Mouse (Mus musculus): ENCODE results near the gene Rbm8a2. TPM values are rescaled to one million over a fixed set of nuclear protein-coding genes. Genes with fewer than 3 reads are reported as not detected.

Rbm8a2 gene
- polyA plus RNA-seq, 1 experiment, result not detected

DNA sequence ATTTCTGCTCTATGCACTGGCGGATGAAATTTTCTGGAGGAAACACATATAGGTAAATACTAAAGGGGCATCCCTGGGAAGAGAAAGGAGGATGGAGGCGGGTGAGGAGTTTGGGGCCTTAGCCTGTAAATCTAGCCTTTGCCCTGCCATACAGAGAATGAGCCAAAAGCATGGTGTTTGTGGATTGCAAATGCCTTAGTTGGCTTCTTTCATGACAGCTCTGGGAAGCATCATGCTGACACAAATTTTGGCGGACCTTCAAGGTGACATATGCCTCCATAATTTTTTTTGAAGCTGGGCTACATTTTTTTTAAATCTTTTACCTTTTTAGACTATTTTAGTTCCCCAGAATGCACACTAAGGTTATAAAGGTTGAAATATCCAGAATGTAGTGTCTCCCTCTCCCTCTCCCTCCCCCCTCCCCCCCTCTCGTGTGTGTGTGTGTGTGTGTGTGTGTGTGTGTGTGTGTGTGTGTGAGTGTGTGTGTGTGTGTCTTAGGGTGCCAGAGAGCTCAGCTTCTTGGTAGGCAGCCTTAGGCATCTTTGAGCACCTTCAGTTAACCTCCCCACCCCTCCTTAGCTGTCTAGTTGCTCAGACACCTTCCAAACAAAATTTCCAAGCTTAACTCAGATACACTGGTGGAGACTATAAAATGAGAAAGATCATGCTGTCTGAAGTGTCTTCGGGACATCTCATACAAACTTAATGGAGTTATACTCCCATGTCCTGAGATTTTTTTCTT is 11.7 kb downstream of the Rbm8a2 start:
- Histone ChIP-seq H3K4me1 (ENCODE audit: control insufficient read depth, insufficient read depth, insufficient read length) (no peaks in the 10 kb centered on the region), H3K27me3 (ENCODE audit: control insufficient read depth, insufficient read depth, low read length) (no peaks in the 10 kb centered on the region), H3K36me3 (ENCODE audit: control insufficient read depth, insufficient read depth, low read length) (no peaks in the 10 kb centered on the region), H3K27ac (ENCODE audit: insufficient read depth, low read length) (no peak overlapping the region), H3K4me3 (ENCODE audit: extremely low read depth, insufficient read depth, insufficient read length) (no peak overlapping the region)
- 84% methylated on average over 5 of the region's 5 CpGs for WGBS
- DNase-seq (ENCODE audit: low read depth in 1 of 2, low spot score in 2 of 2), result no peak
- TF ChIP-seq POLR2A (IDR thresholded peaks at IDR 0.05; ENCODE audit: low read depth, low read length) (no peak), CTCF (IDR thresholded peaks at IDR 0.05; ENCODE audit: extremely low read depth, insufficient read depth, insufficient read length, insufficient replicate concordance) (no peak)

DNA sequence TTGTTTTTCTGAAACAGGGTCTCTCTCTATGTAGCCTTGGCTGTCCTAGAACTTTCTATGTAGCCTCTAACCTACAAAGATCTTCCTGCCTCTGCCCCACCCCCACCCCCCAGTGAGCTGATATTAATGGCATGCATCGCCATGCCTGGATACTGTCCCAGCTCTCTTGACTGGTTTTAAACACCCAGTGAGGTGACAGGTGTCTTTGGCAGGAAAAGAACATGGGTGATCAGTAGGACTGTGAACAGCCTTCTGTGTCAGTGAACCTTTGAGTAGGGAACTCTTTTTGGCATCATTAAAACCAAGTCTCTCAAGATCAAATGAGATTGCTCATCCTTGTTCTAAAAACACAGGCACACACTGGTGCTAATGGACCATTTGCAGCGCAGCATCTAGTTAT is 17.1 kb downstream of the Rbm8a2 start:
- H3K27ac ChIP-seq (ENCODE audit: insufficient read depth, low read length), result no peak overlapping the region
- 88% methylated on average over 2 of the region's 2 CpGs for WGBS
- H3K36me3 ChIP-seq (ENCODE audit: control insufficient read depth, insufficient read depth, low read length), result no peaks in the 10 kb centered on the region
- no peak overlapping the region for H3K4me3 ChIP-seq (ENCODE audit: extremely low read depth, insufficient read depth, insufficient read length)
- no peaks in the 10 kb centered on the region for H3K27me3 ChIP-seq (ENCODE audit: control insufficient read depth, insufficient read depth, low read length)
- no peaks in the 10 kb centered on the region for H3K4me1 ChIP-seq (ENCODE audit: control insufficient read depth, insufficient read depth, insufficient read length)
- TF ChIP-seq CTCF (IDR thresholded peaks at IDR 0.05; ENCODE audit: extremely low read depth, insufficient read depth, insufficient read length, insufficient replicate concordance) (no peak), POLR2A (IDR thresholded peaks at IDR 0.05; ENCODE audit: low read depth, low read length) (no peak)
- no peak for DNase-seq (ENCODE audit: low read depth in 1 of 2, low spot score in 2 of 2)

DNA sequence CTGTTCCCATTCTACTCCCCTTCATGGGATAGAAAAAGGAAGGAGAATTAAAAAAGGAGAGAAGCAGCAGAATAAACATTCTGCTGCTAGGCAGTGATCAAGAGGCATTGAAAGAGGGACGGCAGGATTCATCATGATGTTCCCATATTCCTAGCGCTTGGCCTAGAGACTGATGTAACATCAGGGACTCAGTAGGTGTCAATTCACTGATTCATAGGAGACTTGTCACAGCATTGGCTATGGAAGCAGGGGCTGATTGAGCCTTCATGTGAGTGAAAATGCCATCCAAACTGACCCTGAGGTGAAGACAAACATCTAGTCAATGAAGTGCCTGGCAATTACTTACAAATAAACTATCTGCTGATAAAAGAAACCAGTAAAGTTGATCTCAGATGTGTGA is 28.1 kb downstream of the Rbm8a2 start:
- DNase-seq (ENCODE audit: low read depth in 1 of 2, low spot score in 2 of 2), result no peak
- Histone ChIP-seq H3K27me3 (ENCODE audit: control insufficient read depth, insufficient read depth, low read length) (no peaks in the 10 kb centered on the region), H3K27ac (ENCODE audit: insufficient read depth, low read length) (no peak overlapping the region), H3K36me3 (ENCODE audit: control insufficient read depth, insufficient read depth, low read length) (no peaks in the 10 kb centered on the region), H3K4me3 (ENCODE audit: extremely low read depth, insufficient read depth, insufficient read length) (no peak overlapping the region), H3K4me1 (ENCODE audit: control insufficient read depth, insufficient read depth, insufficient read length) (no peaks in the 10 kb centered on the region)
- WGBS, result 92% methylated on average over 2 of the region's 2 CpGs
- TF ChIP-seq CTCF (IDR thresholded peaks at IDR 0.05; ENCODE audit: extremely low read depth, insufficient read depth, insufficient read length, insufficient replicate concordance) (no peak), POLR2A (IDR thresholded peaks at IDR 0.05; ENCODE audit: low read depth, low read length) (no peak)

DNA sequence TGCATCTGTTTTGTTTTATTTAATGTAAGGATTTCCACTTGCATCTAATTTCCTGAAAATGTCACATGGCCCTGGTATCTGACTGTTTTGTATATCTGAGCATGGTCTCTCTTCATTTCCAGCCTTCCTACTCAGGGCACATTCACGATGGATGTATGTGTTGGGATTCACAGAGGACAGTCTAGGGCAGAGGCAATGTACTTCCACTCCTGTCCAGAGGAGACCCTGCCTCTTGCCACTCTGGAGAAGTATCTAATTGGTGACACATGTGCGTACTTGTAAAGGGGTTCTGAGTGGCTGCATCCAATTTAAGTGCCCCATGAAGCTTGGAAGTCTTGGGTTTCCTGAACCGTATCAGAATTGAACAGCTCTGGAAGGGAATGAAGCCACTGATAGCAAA is 28.5 kb downstream of the Rbm8a2 start:
- Histone ChIP-seq H3K4me1 (ENCODE audit: control insufficient read depth, insufficient read depth, insufficient read length) (no peaks in the 10 kb centered on the region), H3K27ac (ENCODE audit: insufficient read depth, low read length) (no peak overlapping the region), H3K36me3 (ENCODE audit: control insufficient read depth, insufficient read depth, low read length) (no peaks in the 10 kb centered on the region), H3K4me3 (ENCODE audit: extremely low read depth, insufficient read depth, insufficient read length) (no peak overlapping the region), H3K27me3 (ENCODE audit: control insufficient read depth, insufficient read depth, low read length) (no peaks in the 10 kb centered on the region)
- TF ChIP-seq POLR2A (IDR thresholded peaks at IDR 0.05; ENCODE audit: low read depth, low read length), result no peak
- TF ChIP-seq CTCF (IDR thresholded peaks at IDR 0.05; ENCODE audit: extremely low read depth, insufficient read depth, insufficient read length, insufficient replicate concordance), result no peak
- no peak for DNase-seq (ENCODE audit: low read depth in 1 of 2, low spot score in 2 of 2)
- WGBS, result 87% methylated on average over 3 of the region's 3 CpGs

- DNase-seq (ENCODE audit: low read depth in 1 of 2, low spot score in 2 of 2), result no peak
- WGBS, result 74% methylated on average over 4 of the region's 4 CpGs
- Histone ChIP-seq H3K4me1 (ENCODE audit: control insufficient read depth, insufficient read depth, insufficient read length) (no peaks in the 10 kb centered on the region), H3K4me3 (ENCODE audit: extremely low read depth, insufficient read depth, insufficient read length) (no peak overlapping the region), H3K27ac (ENCODE audit: insufficient read depth, low read length) (no peak overlapping the region), H3K27me3 (ENCODE audit: control insufficient read depth, insufficient read depth, low read length) (no peaks in the 10 kb centered on the region), H3K36me3 (ENCODE audit: control insufficient read depth, insufficient read depth, low read length) (no peaks in the 10 kb centered on the region)
- TF ChIP-seq POLR2A (IDR thresholded peaks at IDR 0.05; ENCODE audit: low read depth, low read length), result no peak
- no peak for TF ChIP-seq CTCF (IDR thresholded peaks at IDR 0.05; ENCODE audit: extremely low read depth, insufficient read depth, insufficient read length, insufficient replicate concordance)
Measured at GRCm38 (mm10) chr1:175946718-175947315, 32.1 kb downstream of the Rbm8a2 start.

DNA sequence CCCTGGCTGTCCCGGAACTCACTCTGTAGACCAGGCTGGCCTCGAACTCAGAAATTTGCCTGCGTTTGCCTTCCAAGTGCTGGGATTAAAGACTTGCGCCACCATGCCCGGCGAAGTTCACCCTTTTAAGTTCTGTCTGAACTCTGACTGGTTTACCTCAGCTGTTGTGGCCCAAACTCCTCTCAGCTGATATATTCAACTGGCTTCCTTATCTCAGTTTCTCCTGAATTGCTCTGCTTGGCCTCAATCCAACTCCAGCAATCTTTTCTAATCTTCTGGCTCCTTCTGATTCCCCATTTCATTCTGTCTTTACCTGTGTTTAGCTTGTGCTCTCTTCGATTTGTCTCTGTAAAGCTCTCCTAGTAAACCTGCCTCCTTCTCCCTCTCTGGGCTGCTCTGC is 35.7 kb downstream of the Rbm8a2 start:
- TF ChIP-seq CTCF (IDR thresholded peaks at IDR 0.05; ENCODE audit: extremely low read depth, insufficient read depth, insufficient read length, insufficient replicate concordance) (no peak), POLR2A (IDR thresholded peaks at IDR 0.05; ENCODE audit: low read depth, low read length) (no peak)
- 87% methylated on average over 7 of the region's 7 CpGs for WGBS
- Histone ChIP-seq H3K27ac (ENCODE audit: insufficient read depth, low read length) (no peak overlapping the region), H3K4me1 (ENCODE audit: control insufficient read depth, insufficient read depth, insufficient read length) (no peaks in the 10 kb centered on the region), H3K27me3 (ENCODE audit: control insufficient read depth, insufficient read depth, low read length) (no peaks in the 10 kb centered on the region), H3K4me3 (ENCODE audit: extremely low read depth, insufficient read depth, insufficient read length) (no peak overlapping the region), H3K36me3 (ENCODE audit: control insufficient read depth, insufficient read depth, low read length) (no peaks in the 10 kb centered on the region)
- DNase-seq (ENCODE audit: low read depth in 1 of 2, low spot score in 2 of 2), result no peak

DNA sequence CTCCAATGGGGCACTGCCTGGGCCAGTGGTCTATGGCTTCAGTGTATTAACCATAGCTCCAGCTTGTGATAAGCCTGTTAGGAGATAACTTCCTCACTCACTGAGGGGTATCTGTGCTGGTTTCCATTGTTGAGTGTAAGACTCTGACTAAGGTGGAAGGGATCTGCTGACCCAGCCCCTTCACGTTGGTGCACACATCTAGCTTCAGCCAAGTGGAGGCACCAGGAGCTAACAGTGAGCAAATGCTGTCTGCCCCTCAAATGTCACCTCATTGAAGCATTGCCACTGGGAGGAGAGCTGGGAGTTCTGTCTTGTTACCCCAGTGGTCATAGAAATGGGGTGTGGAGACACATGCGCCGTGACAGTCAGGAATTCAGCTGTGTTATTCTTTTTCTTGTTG is 40.2 kb downstream of the Rbm8a2 start:
- Histone ChIP-seq H3K4me3 (ENCODE audit: extremely low read depth, insufficient read depth, insufficient read length) (no peak overlapping the region), H3K27me3 (ENCODE audit: control insufficient read depth, insufficient read depth, low read length) (no peaks in the 10 kb centered on the region), H3K4me1 (ENCODE audit: control insufficient read depth, insufficient read depth, insufficient read length) (no peaks in the 10 kb centered on the region), H3K27ac (ENCODE audit: insufficient read depth, low read length) (no peak overlapping the region), H3K36me3 (ENCODE audit: control insufficient read depth, insufficient read depth, low read length) (no peaks in the 10 kb centered on the region)
- TF ChIP-seq CTCF (IDR thresholded peaks at IDR 0.05; ENCODE audit: extremely low read depth, insufficient read depth, insufficient read length, insufficient replicate concordance), result no peak
- no peak for TF ChIP-seq POLR2A (IDR thresholded peaks at IDR 0.05; ENCODE audit: low read depth, low read length)
- DNase-seq (ENCODE audit: low read depth in 1 of 2, low spot score in 2 of 2), result no peak
- WGBS, result 84% methylated on average over 3 of the region's 3 CpGs
